Mouse (Mus musculus) thymus, adult 18-20 months (tissue): Measurements from ENCODE around the gene Grn.

Experiments
- DNase-seq, 2 experiments: peaks; one replicate each; pipeline ENCODE4 v3.0.0; 2022; ENCODE audit warnings: mixed read lengths in 2 of 2

Gene Grn

DNA sequence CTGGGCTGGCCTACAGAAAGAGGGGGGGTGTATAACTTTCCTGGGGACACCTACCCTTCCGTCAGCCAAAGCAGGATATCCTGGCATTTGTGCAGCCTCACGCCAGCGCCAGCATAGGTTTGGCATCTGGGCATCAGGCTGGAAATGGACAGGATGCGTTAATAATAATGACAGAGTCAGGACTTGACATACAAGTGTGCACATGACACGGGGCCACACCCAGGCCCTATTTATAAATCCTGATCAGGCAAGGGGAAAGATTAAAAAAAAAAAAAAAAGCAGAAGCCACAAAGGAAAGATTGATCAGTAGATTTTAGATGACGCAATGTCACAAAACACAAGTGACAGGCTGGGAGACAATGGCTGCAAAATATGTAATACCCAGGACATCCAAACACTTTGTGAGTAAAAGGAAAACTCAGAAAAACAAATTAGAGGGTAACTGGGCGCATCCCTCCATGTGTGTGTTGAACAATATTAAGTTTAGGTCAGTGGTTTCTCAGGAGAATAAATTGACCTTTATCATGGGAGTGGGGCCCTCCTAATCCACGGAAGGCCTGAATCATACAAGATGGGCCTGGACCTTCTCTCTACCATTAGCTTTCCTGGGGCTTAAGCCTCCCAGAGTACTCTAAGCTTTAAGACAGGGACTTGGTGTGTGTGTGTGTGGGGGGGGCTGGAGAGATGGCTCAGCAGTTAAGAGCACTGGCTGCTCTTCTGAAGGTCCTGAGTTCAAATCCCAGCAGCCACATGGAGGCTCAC is 4.4 kb upstream of the Grn start:
- no peak for DNase-seq

DNA sequence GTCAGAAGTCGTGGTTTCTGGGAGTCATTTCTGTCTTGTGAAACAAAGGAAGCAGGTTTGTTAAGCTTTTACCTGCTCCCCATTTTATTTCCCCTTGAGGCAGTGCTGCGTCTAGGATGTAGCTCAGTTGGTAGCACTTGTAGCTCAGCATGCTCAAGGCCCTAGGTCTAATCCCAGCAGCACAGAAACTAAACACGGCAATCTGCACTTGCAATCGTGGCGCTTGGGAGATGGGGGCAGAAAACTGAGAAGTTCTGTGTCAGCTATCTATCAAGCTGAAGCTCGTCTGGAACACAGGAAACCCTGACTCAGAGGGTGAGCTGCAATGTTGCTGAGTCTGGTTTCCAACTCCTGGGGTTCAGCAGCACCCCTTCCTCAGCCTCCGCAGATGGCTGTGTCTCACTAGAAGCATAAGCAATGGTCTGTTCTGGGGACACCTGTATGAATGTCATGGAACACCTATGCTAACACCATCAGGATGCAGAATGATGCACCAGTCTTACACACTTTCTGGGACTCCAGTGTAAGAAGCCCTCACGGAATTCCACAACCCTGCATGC is 1.1 kb upstream of the Grn start:
- DNase-seq = no peak

GRCm38 (mm10) chr11:102429551-102429950 is 564 bp upstream of the Grn start:
- DNase-seq = no peak

GRCm38 (mm10) chr11:102431018-102431645 is 1.0 kb downstream of the Grn start:
- DNase-seq = peak in 1 of 2 experiments; percentile 65

GRCm38 (mm10) chr11:102431728-102432114 is 1.6 kb downstream of the Grn start:
- no peak for DNase-seq

DNA sequence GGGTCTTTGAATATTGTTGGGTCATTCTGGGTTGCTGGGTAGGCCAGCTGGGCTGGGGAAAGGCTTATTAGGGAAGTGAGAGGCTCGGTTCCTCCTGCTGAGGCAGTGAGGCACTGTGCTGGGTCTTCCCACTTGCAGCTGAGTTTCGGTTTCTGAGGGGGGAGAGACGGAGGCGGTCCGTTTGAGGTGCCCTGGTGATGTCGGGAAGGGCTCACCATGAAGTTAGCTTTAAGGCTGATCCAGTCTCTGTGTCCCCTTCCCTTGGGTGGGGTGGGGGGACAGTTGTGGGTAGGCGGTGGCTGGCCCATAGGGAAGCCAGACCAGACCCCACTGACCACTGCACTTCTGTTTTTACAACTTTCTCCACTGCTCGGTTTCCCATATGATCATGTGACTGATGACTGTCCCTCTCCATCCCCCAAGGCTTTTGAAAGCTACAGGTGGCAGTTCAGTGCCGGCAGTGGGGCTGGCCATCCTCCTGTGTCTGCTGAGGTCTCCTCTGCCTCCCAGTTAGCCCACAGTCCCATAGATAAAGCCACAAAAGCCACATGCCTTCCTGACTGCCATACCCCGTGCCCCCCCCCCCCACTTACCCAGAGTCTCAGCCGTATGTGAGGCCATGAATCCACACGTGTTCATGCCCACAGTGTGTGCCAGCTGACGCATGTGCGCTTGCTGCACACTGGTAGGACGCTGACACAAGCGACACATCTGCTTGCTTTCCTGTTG is 2.2 kb downstream of the Grn start:
- no peak for DNase-seq

GRCm38 (mm10) chr11:102432896-102433295 is 2.8 kb downstream of the Grn start:
- DNase-seq = no peak

DNA sequence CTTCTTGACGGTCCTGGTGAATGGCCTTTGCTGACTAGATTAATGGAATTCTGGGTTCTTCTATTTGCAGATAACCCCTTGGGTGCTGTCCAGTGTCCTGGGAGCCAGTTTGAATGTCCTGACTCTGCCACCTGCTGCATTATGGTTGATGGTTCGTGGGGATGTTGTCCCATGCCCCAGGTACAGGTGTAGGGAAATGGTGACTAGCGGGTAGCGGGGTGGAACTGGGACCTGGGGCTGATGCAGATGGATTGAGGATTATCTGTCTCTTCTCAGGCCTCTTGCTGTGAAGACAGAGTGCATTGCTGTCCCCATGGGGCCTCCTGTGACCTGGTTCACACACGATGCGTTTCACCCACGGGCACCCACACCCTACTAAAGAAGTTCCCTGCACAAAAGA is 3.8 kb downstream of the Grn start:
- DNase-seq = no peak

DNA sequence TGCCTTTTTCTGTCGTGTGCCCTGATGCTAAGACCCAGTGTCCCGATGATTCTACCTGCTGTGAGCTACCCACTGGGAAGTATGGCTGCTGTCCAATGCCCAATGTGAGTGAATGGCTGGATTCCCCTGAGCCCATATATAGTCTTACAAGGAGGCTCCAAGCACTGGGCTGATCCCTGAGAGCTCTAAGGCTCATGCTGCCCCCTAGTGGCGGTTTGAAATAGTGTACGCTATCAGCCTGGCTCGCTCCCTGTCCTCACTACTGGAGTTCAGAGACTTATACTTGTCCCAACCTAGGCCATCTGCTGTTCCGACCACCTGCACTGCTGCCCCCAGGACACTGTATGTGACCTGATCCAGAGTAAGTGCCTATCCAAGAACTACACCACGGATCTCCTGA is 4.3 kb downstream of the Grn start:
- DNase-seq = peak; percentile 50 to 54

GRCm38 (mm10) chr11:102434816-102435705 is 4.9 kb downstream of the Grn start:
- DNase-seq = no peak

DNA sequence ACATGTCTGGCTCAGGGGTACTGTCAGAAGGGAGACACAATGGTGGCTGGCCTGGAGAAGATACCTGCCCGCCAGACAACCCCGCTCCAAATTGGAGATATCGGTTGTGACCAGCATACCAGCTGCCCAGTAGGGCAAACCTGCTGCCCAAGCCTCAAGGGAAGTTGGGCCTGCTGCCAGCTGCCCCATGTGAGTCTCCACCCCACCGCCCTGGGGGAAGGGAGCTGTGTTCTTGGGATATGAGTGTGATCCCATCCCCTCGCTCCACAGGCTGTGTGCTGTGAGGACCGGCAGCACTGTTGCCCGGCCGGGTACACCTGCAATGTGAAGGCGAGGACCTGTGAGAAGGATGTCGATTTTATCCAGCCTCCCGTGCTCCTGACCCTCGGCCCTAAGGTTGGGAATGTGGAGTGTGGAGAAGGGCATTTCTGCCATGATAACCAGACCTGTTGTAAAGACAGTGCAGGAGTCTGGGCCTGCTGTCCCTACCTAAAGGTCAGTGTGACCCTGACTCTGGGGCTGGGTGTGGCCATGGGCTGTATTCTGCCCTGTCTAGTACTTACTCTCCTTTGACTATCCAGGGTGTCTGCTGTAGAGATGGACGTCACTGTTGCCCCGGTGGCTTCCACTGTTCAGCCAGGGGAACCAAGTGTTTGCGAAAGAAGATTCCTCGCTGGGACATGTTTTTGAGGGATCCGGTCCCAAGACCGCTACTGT is 5.8 kb downstream of the Grn start:
- no peak for DNase-seq

- DNase-seq = no peak
These were observed 6.3 kb downstream of the Grn start for GRCm38 (mm10) chr11:102436471-102436790.

GRCm38 (mm10) chr11:102437120-102438061 is 7.3 kb downstream of the Grn start:
- no peak for DNase-seq

GRCm38 (mm10) chr11:102438212-102439092 is 8.3 kb downstream of the Grn start:
- DNase-seq = no peak

DNA sequence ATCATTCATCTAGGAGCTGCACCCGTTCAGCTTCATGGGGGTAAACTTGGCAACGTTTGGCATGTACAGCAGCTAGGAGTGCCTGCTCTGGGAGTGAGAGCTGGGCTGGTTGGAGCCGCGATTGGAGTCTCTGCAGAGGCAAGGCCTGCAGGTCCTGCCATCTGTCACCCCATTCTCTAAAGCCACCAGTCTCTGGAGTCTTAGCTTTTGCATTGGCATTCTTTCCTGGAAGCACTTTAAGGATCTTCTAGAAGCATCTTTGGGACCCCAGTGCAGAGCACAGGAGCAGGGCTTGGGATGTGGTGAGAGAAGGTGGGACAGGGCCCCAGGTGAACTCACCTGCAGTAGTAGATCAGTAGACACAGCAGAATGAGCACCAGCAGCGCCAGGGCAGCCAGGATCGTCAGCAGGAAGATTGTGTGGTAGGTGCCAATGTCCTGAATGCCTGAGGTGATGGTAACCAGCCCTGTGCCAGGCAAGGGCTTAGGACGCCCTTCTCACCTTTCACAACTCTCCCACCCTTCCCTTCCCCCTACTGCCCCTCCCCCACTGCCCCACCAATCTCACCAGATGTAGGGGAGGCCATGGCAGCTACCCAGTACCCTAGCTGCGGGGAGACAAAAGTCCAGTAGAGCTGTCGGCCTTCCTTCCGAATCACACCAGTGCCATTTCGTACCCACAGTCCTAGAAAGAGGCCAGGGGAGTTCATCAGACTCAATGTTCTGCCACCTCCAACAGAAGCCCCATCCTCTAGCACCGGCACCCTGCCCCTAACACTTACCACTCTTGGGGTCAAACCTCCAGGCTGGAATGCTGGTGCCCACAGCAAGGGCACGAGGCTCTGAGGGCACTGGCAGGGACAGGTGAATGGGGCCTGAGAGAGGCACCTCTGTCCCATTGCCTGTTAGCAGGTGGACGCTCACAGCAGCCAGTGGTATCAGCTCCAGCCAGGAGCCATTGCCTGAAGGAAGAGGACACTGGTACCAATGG is 9.3 kb downstream of the Grn start:
- DNase-seq = no peak

DNA sequence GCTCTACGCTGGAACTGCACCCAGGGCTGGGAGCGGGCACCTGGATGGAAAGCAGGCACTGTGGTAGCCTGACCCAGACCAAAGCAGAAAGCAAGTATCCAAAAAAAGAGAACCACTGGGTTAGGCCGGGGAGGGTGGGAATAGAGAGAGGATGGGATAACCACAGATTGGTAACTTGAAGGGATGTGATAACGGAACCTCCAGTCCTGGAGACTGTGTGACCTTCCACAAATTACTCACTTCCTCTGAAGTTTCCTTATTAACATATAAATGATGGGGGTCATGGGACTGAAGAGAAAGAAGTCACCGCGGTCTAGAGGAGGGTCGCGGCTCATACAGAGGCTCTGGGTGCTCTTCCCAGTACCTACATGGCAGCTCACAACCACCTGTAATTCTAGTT is 10.1 kb downstream of the Grn start:
- DNase-seq = no peak

- no peak for DNase-seq
These were observed 11.3 kb downstream of the Grn start for GRCm38 (mm10) chr11:102441434-102441833.

DNA sequence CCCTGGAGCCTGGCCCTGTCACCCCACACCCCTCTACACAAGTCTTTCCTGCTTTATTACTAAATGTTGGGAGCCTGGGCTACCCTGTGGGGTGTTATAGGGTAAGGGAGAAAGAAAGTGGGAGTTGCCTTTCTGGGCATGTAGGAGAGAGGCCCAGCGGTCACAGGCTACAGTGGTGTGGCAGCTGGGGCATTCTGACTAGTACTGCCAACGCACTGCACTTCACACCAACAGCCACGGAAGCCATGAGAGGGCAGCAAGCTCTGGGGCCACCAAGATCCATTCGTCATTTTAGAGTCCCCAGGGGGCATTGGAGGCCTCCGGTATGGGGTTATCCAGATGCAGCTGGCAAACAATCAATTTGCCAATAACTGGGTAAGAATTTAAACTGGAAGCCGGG is 12.0 kb downstream of the Grn start:
- no peak for DNase-seq

DNA sequence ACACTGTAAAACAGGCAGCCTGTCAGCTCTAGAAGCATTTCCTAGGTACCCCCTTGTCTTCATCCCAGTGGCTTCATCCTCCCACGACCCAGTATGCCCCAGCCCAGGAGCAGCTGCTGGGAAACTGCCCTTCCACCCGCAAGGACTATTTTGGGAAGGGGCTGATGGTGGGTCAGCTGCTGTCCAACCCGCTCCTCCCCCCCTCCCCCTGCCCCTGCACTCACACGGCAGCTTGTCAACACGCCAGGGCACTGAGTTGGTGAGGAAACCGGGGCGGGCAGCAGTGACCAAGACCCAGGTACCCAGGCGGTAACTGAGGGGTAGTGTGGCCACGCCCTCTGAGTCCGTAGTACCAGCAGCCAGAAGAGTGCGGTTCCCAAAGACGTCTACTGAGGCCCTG is 13.6 kb downstream of the Grn start:
- DNase-seq = no peak
